Mouse (Mus musculus) mature B cell (primary cell): ENCODE data around the gene Gm13305.
"Not testable (repeated sequence)": the region's sequence is repeated elsewhere in the genome, so short reads cannot be mapped to it uniquely, and the experiment has no call there.

ENCODE experiments used
- in situ Hi-C: fragments of 300-500 bp; cut with MboI; formaldehyde crosslinking; loops from 2 replicates; pipeline ENCODE4 v1.14.3; 2019

Gm13305 gene

GRCm38 (mm10) chr4:42168503-42168902 lies at the start of gene Gm13305:
Gm13305 (minus strand) TSS chr4:42168603.
- in situ Hi-C loops, result not testable (repeated sequence)

- in situ Hi-C loops, result not testable (repeated sequence)
These were observed 16.6 kb upstream of the Gm13305 start for GRCm38 (mm10) chr4:42184980-42185372.

- in situ Hi-C loops, result not testable (repeated sequence)
These were observed 16.0 kb upstream of the Gm13305 start for GRCm38 (mm10) chr4:42184324-42184979.

- in situ Hi-C loops, result not testable (repeated sequence)
These were observed 15.1 kb upstream of the Gm13305 start for GRCm38 (mm10) chr4:42183234-42184197.

- in situ Hi-C loops, result not testable (repeated sequence)
These were observed 9.8 kb upstream of the Gm13305 start for GRCm38 (mm10) chr4:42178243-42178642.

GRCm38 (mm10) chr4:42153136-42153535 lies 15.3 kb downstream of the Gm13305 start, which contains the start of gene Gm13306:
Gm13306 (plus strand) TSS chr4:42153436.
- in situ Hi-C loops, result not testable (repeated sequence)

- in situ Hi-C loops, result not testable (repeated sequence)
These were observed 53.9 kb downstream of the Gm13305 start, which contains the start of gene Gm13304 for GRCm38 (mm10) chr4:42114517-42114916. Gm13304 (plus strand) TSS chr4:42114817.
